Mouse (Mus musculus) liver, adult (tissue): ENCODE data around the gene Efna3.

Experiments used
- GATA4 ChIP-seq: IDR thresholded peaks from 2 replicates; pipeline ENCODE4 v1.6.1; 2014; ENCODE audit warnings: mild to moderate bottlenecking, low read length; ENCODE audit not compliant: insufficient replicate concordance

The Efna3 gene

GRCm38 (mm10) chr3:89322514-89323165, at the start of gene Efna3:
Gene Efna3, minus strand, starts transcription at chr3:89322965.
- no peak for TF ChIP-seq GATA4

DNA sequence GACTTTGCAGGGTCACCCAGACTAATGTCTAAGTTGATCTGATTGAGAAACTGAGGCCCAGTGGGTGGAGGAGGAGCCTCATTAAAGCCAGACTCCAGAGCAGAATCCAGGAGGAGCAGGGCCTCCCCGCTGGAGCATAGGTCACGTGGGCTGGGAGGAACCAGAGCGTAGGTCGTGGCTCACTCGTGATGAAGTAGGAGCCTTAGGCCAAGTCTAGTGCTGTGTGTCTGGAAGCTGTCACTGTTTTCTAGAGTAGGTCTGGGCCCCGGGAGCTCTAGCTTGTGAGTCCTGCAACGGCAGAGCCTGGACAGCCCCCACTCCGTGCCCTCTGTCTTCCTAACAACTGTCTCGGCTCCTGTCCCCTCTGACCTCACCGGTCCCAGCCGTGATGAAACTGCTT, 44.6 kb upstream of the Efna3 start:
- TF ChIP-seq GATA4 = no peak

GRCm38 (mm10) chr3:89365486-89366414, 43.0 kb upstream of the Efna3 start:
- no peak for TF ChIP-seq GATA4

DNA sequence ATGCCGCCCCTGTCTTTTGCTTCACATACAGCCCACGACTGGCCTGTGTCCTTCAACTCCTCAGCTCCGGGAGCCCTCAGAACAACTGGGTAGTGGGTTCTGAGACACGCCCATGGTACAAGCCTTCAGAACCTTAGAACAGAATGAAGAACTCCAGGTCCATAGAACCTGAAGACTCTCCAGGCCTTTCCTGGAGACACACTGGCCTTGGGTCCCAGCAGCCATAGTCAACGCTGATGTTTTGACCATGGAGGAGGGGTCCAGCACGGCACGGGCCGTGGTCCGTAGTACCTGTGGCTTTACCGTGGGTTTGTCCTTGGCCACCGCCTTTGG, 42.4 kb upstream of the Efna3 start, which contains the start of gene Dcst1:
TSS of gene Dcst1 (minus strand) at position 101 of the 333 bp plus-strand sequence.
- no peak for TF ChIP-seq GATA4

GRCm38 (mm10) chr3:89364631-89365030, 41.9 kb upstream of the Efna3 start:
- no peak for TF ChIP-seq GATA4

GRCm38 (mm10) chr3:89361675-89362074, 38.9 kb upstream of the Efna3 start, which contains the start of gene Dcst2:
Gene Dcst2, plus strand, starts transcription at chr3:89361975.
- no peak for TF ChIP-seq GATA4

DNA sequence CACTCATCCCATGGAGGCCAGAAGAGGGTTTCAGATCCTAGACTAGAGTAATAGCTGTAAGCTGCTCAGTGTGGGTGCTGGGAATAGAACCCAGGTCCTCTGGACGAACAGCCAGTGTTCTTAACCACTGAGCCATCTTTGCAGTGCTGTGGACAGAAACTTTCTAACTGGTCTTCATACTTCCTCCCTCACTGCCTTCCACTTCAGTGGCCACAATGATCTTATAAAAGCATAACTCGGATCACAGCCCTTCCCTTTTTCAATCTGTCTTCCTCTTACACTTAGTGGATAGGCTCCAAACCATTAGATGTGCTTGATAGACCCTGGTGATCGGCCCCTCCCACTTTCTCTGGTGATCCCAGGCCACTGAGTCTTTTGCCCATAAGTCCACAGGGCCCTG, 37.5 kb upstream of the Efna3 start:
- TF ChIP-seq GATA4 = no peak

DNA sequence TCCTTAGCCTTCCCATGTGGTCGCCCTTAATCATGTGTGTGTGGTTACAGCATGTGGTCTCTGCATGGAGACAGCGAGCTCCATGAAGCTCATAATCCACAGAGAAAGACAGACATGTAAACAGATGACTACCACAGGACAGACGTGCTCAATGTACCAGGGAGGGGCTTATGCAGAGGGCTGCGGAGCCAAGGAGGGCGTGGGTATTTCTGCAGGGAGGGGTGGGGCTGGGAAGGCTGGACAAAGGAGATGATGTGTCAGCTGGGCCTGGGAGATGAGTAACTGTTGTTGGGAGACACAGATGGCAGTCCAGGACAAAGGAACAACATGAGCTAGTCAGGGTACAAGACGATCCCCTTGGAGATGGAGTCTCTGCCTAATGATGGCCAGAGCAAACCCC, 36.9 kb upstream of the Efna3 start:
- TF ChIP-seq GATA4 = no peak

- no peak for TF ChIP-seq GATA4
These were observed 33.3 kb upstream of the Efna3 start for GRCm38 (mm10) chr3:89356029-89356428.

DNA sequence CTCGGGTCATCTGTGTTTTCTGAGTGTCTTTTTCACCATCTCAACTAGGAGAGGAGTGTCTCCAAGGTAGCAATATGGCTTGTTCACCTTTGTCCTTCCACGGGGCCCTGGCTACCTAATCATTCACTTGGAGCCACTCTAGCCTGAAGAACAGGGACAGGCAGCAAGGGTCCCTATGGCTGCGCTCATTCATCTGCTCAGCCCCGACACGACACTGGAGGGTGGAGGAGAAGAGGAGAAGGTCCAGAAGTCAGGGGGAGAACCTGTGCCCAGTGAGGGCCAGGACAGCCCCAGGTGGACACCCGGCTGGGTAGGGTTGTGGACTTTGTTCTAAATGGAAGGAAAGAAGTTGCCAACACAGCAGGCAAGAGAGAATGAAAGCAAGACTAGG, 32.7 kb upstream of the Efna3 start:
- no peak for TF ChIP-seq GATA4

- no peak for TF ChIP-seq GATA4
These were observed 32.2 kb upstream of the Efna3 start for GRCm38 (mm10) chr3:89354816-89355511.

DNA sequence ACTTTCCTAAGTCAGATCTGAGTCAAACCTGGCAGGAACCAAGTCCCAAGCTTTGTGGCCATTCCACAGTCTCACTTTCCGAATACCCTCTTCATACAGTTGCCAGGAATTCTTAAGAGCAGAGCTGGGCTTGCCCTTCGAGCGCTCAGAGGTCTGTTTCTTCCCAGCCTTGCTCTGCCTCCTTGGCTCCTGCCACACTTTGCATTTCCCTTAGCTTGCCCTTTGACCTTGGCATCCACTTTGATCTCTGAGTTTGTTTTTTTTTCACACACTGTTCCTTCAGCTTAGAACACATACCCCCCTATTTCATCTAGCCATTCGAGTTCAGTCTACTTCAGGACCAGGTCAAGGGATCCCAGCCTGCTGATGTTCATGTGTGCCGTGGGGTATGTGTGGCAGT, 28.5 kb upstream of the Efna3 start:
- no peak for TF ChIP-seq GATA4

GRCm38 (mm10) chr3:89349869-89350501, 27.2 kb upstream of the Efna3 start, which contains the start of gene Adam15:
Gene Adam15, minus strand, starts transcription at chr3:89349996.
- TF ChIP-seq GATA4 = no peak

GRCm38 (mm10) chr3:89348911-89349868, 26.4 kb upstream of the Efna3 start:
- TF ChIP-seq GATA4 = no peak
